Mouse (Mus musculus): ENCODE data around the gene Ogn.

DNA sequence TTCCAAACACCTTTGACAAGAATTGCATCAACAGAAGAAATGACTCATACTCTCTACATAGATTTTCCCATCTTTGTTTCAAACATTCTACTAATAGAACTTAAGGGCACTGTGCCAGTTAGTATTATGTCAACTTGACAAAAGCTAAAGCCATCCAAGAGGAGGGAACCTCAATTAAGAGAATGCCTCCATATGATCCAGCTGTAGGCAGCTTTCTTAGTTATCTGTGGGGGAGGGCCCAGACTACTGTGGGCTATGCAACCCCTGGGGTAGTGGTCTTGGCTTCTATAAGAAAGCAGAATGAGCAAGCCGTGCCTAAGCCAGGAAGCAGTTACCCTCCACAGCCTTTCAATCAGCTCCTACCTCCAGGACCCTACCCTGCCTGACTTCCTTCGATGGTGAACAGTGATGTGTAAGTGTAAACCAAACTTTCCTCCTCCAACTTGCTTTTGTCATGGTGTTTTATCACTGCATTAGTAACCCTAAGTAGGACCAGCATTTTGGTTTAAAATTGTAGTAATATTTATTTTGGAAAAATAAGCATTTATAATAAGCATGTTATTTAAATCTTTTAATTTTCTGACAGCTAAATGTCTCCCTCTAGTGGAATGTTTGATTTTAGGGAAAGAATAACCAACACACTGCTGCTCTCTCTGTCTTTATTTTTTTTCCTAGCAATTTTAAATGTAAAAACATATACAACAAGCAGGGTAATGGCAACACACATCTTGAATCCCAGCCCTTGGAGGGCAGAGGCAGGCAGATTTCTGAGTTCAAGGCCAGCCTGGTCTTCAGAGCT, 37.1 kb downstream of the Ogn start:
- TF ChIP-seq CTCF (IDR thresholded peaks at IDR 0.05; ENCODE audit: control insufficient read depth, insufficient read depth, low read length), result no peak
- no peak for TF ChIP-seq POLR2A (IDR thresholded peaks at IDR 0.05; ENCODE audit: borderline replicate concordance, control insufficient read depth, low read depth, low read length)

Measured in bone marrow, adult 2 months (tissue).